Mouse (Mus musculus) lung, postnatal 0 days (tissue): ENCODE data around the gene Gm17581. TPM values are rescaled to one million over a fixed set of nuclear protein-coding genes. Genes with fewer than 3 reads are reported as not detected.

Source experiments
- ATAC-seq: fragments of 200-750 bp; cut with Nextera tagmentation; 2 replicates; pipeline ENCODE4 v1.8.0; 2017; ENCODE audit warnings: moderate library complexity
- DNase-seq: peaks from one replicate; pipeline ENCODE4 v3.0.0-alpha.2; 2016; ENCODE audit warnings: low spot score
- H3K27ac ChIP-seq: fragments of 300-500 bp; sonication (generic); 2 replicates; pipeline ENCODE4 v1.5.1; 2014; ENCODE audit warnings: antibody characterized with exemption, mild to moderate bottlenecking, low read length, mixed read lengths
- H3K27me3 ChIP-seq: fragments of 300-500 bp; sonication (generic); replicated peaks from 2 replicates; pipeline ENCODE4 v1.6.1; 2014; ENCODE audit warnings: low read length, mixed read lengths; ENCODE audit not compliant: insufficient read depth
- H3K36me3 ChIP-seq: fragments of 300-500 bp; sonication (generic); 2 replicates; pipeline ENCODE4 v1.6.1; 2014; ENCODE audit warnings: low read length, mixed read lengths; ENCODE audit not compliant: insufficient read depth
- H3K4me1 ChIP-seq: fragments of 300-500 bp; sonication (generic); 2 replicates; pipeline ENCODE4 v1.6.1; 2014; ENCODE audit warnings: antibody characterized with exemption, low read depth, low read length, mixed read lengths; ENCODE audit not compliant: insufficient read depth
- H3K4me2 ChIP-seq: fragments of 300-500 bp; sonication (generic); replicated peaks from 2 replicates; pipeline ENCODE4 v1.6.1; 2014; ENCODE audit warnings: low read depth, mild to moderate bottlenecking, low read length, moderate library complexity, mixed read lengths
- H3K4me3 ChIP-seq: fragments of 300-500 bp; sonication (generic); 2 replicates; pipeline ENCODE4 v1.5.1; 2014; ENCODE audit warnings: low read depth, low read length
- H3K9ac ChIP-seq: fragments of 300-500 bp; sonication (generic); replicated peaks from 2 replicates; pipeline ENCODE4 v1.6.1; 2014; ENCODE audit warnings: low read depth, mild to moderate bottlenecking
- H3K9me3 ChIP-seq: fragments of 300-500 bp; sonication (generic); 2 replicates; pipeline ENCODE4 v1.6.1; 2016; ENCODE audit warnings: low read length, mixed read lengths
- CTCF ChIP-seq: IDR thresholded peaks from 2 replicates; pipeline ENCODE4 v1.5.1; 2016; ENCODE audit warnings: antibody characterized with exemption, mild to moderate bottlenecking
- EP300 ChIP-seq: IDR thresholded peaks from 2 replicates; pipeline ENCODE4 v1.6.1; 2016; ENCODE audit warnings: antibody characterized with exemption, mild to moderate bottlenecking, control low read depth
- WGBS: fragments of 180-500 bp; shearing (Covaris S2); extraction: QIAGEN DNeasy Blood & Tissue Kit; methylation state at CpG from one replicate; pipeline ENCODE4 v1.1.7; 2014; 5-methylcytosine and 5-hydroxymethylcytosine counted together
- polyA plus RNA-seq: library from polyadenylated mRNA; unstranded; fragments of >200 nt; fragmentation: Nextera tagmentation; extraction: Ambion mirVana; gene quantifications from 2 replicates; pipeline ENCODE4 v1.2.1, GENCODE M21; 2015

Gene Gm17581
- polyA plus RNA-seq, 1 experiment from 2014 or later: not detected

DNA sequence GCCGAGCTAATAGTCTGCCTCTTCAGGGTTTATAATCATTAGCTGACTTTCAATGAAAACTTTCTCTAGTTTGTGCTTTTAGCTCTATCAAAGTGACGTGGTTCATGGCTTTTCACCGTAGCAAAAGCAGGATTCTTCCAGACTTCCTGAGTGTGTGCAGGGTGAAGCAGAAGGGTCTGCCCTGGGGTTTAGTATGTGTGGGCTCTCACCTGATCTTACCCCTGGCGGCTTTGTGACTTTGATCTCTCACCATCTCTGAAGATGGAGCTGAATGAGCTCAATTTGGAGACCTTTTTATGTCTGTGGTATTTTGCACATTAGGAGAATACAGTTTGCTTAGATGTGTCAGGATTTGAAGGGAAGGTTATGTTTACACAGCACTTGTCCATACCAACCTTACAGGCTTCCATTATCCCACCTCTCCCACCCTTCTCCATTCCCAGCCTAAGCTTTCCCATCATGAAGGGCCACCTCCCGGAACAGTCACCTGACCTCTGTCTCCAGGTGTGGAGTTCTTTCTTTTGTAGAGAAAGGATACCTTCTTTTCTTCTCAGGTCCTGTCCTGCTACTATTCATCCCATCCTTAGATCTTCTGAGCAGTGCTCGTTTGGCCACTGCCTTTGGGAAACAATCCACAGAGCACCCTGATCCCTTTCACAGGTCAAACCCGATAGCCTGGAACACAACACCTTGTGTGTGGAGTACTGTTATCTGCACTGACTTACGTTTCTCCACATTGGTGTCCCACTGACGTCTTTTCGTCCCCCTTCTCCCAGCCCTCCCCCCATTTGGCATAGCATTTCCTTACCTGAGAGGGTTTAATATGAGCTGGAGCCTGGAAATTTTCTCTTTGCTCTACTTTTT is 41.4 kb upstream of the Gm17581 start:
- TF ChIP-seq CTCF: no peak
- no peak for TF ChIP-seq EP300
- Histone ChIP-seq H3K36me3 (no peaks in the 10 kb centered on the region), H3K9ac (no peak overlapping the region), H3K27me3 (peaks cover 27% of the 10 kb centered on the region), H3K4me2 (no peak overlapping the region), H3K4me3 (no peak overlapping the region), H3K27ac (no peak overlapping the region), H3K9me3 (no peaks in the 10 kb centered on the region), H3K4me1 (no peaks in the 10 kb centered on the region)
- DNase-seq (no peak), ATAC-seq (no peak)
- 46% methylated on average over 10 of the region's 10 CpGs for WGBS

DNA sequence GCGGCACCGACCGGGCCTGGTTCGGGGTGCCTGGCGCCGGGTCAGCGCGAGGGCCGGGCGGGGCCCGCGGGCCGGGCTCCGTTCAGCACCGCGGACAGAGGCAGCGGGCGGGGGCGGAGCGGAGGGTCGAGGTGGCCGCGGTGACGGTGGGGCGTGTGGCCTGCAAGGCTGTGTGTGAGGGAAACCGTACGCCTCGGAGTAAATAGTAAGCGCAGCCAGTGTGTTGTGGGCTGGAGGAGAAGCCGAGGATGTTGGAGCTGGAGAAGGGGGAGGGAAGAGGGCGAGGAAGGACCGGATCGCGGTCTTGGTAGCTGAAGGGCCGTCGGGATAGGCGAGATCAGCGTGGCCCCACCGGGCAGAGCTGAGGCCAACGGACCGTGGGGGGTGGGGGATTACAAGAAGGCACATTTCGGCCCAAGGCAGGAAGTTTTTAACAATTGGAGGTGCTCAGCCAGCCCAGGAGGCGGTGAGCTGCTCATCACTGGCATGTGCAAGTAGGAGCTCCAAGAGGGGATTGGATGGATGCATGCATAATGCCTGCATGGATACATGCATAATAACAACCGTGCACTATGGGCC is 40.1 kb upstream of the Gm17581 start:
- no peak for TF ChIP-seq EP300
- TF ChIP-seq CTCF: no peak
- H3K27ac ChIP-seq: no peak overlapping the region
- H3K4me2 ChIP-seq: peak overlapping the region; percentile 95
- H3K9ac ChIP-seq: no peak overlapping the region
- no peaks in the 10 kb centered on the region for H3K36me3 ChIP-seq
- peak overlapping the region; percentile 45 for H3K4me3 ChIP-seq
- DNase-seq: peak; percentile 71
- WGBS: 2% methylated on average over 42 of the region's 44 CpGs
- H3K9me3 ChIP-seq: no peaks in the 10 kb centered on the region
- H3K27me3 ChIP-seq: peaks cover 27% of the 10 kb centered on the region
- ATAC-seq: peak; percentile 93
- H3K4me1 ChIP-seq: no peaks in the 10 kb centered on the region

DNA sequence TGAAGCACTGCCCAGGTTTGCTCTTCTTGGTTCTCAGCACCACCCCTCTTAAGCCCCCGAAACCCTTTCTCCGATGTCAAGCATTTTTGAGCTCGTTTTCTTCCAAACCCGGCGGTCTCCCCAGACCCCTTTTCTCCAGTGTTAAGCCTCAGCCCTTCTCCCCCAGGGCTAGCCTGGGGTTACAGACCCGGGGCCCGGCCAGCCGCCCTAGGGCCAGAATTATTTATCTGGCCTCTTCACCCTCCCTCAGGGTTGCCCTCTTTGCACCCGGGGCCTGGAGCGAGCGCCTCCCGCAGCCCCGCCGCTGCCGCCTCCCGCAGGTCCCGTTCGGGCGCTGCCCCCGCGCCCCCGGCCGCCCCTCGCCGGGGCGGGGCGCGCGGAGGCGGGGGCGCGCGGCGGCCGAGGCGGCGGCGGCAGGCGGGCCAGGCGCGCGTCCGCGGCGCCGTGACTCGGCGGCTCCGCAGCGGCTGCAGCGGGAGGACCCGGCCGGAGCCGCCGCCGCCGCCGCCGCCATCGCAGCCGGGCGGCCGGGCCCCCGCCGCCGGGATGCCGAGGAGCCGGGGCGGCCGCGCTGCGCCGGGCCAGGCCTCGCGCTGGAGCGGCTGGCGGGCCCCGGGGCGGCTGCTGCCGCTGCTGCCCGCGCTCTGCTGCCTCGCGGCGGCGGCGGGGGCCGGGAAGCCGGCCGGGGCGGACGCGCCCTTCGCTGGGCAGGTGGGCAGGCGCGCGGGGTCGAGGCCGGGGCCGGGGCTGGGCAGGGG is 39.4 kb upstream of the Gm17581 start, which contains the start of gene Mmp24:
TSS of gene Mmp24 (plus strand) at position 416 of the 758 bp plus-strand sequence.
- Histone ChIP-seq H3K9me3 (no peaks in the 10 kb centered on the region), H3K4me3 (peak within 1 kb of the TSS; percentile 45), H3K4me2 (peak within 1 kb of the TSS; percentile 95), H3K4me1 (no peaks in the 10 kb centered on the region), H3K36me3 (no peaks in the 10 kb centered on the region), H3K9ac (no peak within 1 kb of the TSS), H3K27me3 (peaks cover 27% of the 10 kb centered on the region), H3K27ac (no peak within 1 kb of the TSS)
- TF ChIP-seq CTCF: no peak
- no peak for TF ChIP-seq EP300
- DNase-seq: no peak
- WGBS: 6% methylated on average over 35 of the region's 100 CpGs
- ATAC-seq: peak; percentile 54

DNA sequence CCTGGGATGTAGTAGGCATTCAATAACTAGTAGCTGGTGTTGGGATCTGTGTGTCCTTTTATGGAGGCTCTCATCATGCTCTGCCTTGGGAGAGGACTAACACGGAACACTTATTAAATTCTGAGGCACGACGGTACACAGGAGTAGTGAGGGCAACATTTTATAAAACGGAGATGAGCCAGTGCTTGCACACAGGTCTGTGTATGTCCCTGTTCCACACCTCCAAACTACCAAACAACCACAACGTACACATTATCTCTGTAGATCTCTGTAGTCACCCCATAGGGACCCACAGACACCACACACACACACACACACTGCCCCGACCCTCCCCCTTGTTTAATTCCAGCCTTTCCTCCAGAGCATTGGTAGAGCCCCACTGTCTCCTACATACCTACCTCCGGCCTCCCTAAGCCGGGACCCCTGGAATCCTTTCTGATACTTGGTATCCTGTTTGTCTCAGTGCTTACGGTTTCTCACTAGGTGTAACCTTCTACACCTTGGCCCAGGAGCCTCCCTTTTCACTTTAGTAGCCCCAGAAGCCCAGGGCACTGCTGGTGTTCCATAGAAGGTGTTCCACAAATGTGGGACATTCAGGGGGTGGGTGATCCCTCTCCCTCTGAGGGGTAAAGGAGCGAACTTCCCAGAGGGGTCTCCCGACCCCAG is 38.7 kb upstream of the Gm17581 start:
- H3K27ac ChIP-seq: no peak overlapping the region
- no peaks in the 10 kb centered on the region for H3K4me1 ChIP-seq
- no peak overlapping the region for H3K4me2 ChIP-seq
- H3K9ac ChIP-seq: no peak overlapping the region
- no peak for DNase-seq
- 51% methylated on average over 11 of the region's 11 CpGs for WGBS
- no peak for TF ChIP-seq EP300
- no peak for TF ChIP-seq CTCF
- H3K36me3 ChIP-seq: no peaks in the 10 kb centered on the region
- H3K9me3 ChIP-seq: no peaks in the 10 kb centered on the region
- peaks cover 27% of the 10 kb centered on the region for H3K27me3 ChIP-seq
- H3K4me3 ChIP-seq: no peak overlapping the region
- no peak for ATAC-seq

DNA sequence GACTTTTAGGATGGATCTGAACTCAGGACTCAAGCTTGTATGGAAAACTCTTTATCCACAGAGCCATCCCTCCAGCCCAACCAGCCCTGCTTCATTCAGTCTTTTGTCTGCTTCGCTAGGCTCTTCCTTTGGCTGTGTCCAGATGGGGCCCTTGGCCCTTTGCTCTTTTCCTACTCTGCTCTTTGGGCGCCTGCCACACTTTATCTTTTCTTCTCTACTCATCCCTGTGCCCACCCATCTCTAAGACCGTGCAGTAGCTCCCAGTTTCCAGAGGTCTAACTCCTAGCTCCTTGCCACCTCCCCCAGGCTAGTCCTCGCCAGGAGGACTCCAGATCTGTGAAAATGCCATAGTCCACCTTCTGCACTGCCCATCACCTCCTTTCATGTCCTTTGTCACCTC is 38.0 kb upstream of the Gm17581 start:
- no peaks in the 10 kb centered on the region for H3K36me3 ChIP-seq
- H3K9me3 ChIP-seq: no peaks in the 10 kb centered on the region
- H3K4me3 ChIP-seq: no peak overlapping the region
- H3K4me2 ChIP-seq: no peak overlapping the region
- DNase-seq (no peak), ATAC-seq (no peak)
- no peaks in the 10 kb centered on the region for H3K4me1 ChIP-seq
- WGBS: 46% methylated on average over 4 of the region's 4 CpGs
- H3K27me3 ChIP-seq: peaks cover 27% of the 10 kb centered on the region
- TF ChIP-seq EP300 (no peak), CTCF (no peak)
- no peak overlapping the region for H3K27ac ChIP-seq
- H3K9ac ChIP-seq: no peak overlapping the region
